Mouse (Mus musculus): ENCODE data around the gene Tap1. TPM values are rescaled to one million over a fixed set of nuclear protein-coding genes. Genes with fewer than 3 reads are reported as not detected.

Tap1 gene
- total and polyA plus RNA-seq, 3 experiments = 30.7 to 46.6 TPM; not detected in 1

- peak in 1 of 2 experiments; percentile 6; a peak in 1 of 4 replicates for TF ChIP-seq EP300 (IDR thresholded peaks at IDR 0.05; ENCODE audit: low read depth in 1 of 2, low read length in 2 of 2)
- TF ChIP-seq MAX (IDR thresholded peaks at IDR 0.05; ENCODE audit: low read length) = no peak; the same call in 1 of the 2 replicates
- TF ChIP-seq MAFK (IDR thresholded peaks at IDR 0.05; ENCODE audit: borderline replicate concordance, low read depth, low read length) = no peak
- no peak for TF ChIP-seq POLR2AphosphoS5 (IDR thresholded peaks at IDR 0.05; ENCODE audit: borderline replicate concordance, low read depth, low read length)
- TF ChIP-seq TAL1 (IDR thresholded peaks at IDR 0.05; ENCODE audit: low read length) = no peak
Measured at GRCm38 (mm10) chr17:34196941-34197894, 9.9 kb downstream of the Tap1 start, which contains the start of gene Psmb8 (continued).

- Histone ChIP-seq H3K79me2 (ENCODE audit: control insufficient read depth, insufficient read depth, low read length, poor library complexity) (peaks cover 15% of the 10 kb centered on the region), H3K36me3 (ENCODE audit: control insufficient read depth in 1 of 2, insufficient read depth in 2 of 2, low read length in 2 of 2) (peaks cover 0 to 5% of the 10 kb centered on the region in 2 experiments; a peak in 1 of 4 replicates), H3K27me3 (ENCODE audit: control insufficient read depth in 1 of 2, insufficient read depth in 2 of 2, low read length in 2 of 2) (no peaks in the 10 kb centered on the region), H3K4me3 (ENCODE audit: control insufficient read depth in 1 of 2, insufficient read depth in 1 of 2, low read depth in 2 of 2, low read length in 2 of 2) (peak overlapping the region; percentile 67 to 93), H3K9me3 (replicated peaks; ENCODE audit: insufficient read depth, low read length) (no peaks in the 10 kb centered on the region), H3K9ac (ENCODE audit: control insufficient read depth, low read depth, low read length, poor library complexity, severe bottlenecking) (peak overlapping the region; percentile 88), H3K4me1 (ENCODE audit: control insufficient read depth in 1 of 2, insufficient read depth in 2 of 2, low read length in 2 of 2) (peaks cover 11 to 14% of the 10 kb centered on the region in 2 experiments), H3K27ac (ENCODE audit: control insufficient read depth, low read depth, low read length) (peak overlapping the region; percentile 59)
- peak; percentile 81 for DNase-seq (ENCODE audit: low read depth, low spot score)
- TF ChIP-seq TBP (IDR thresholded peaks at IDR 0.05; ENCODE audit: low read depth, low read length) (0 out of 2 replicates have a peak, but pooled peaks have one; percentile 5), JUND (IDR thresholded peaks at IDR 0.05; ENCODE audit: low read depth, low read length) (no peak), TCF12 (IDR thresholded peaks at IDR 0.05; ENCODE audit: low read depth, low read length) (0 out of 2 replicates have a peak, but pooled peaks have one; percentile 8), KAT2A (conservative IDR thresholded peaks at IDR 0.05; ENCODE audit: low read depth, low read length) (no peak; the same call in 1 of the 2 replicates), E2F4 (IDR thresholded peaks at IDR 0.05; ENCODE audit: borderline replicate concordance, low read depth, low read length) (no peak), ELF1 (IDR thresholded peaks at IDR 0.05; ENCODE audit: low read depth, low read length) (no peak), GABPA (IDR thresholded peaks at IDR 0.05; ENCODE audit: low read depth, low read length) (no peak), POLR2A (IDR thresholded peaks at IDR 0.05; ENCODE audit: control insufficient read depth in 1 of 2, insufficient read depth in 1 of 2, low read depth in 1 of 2, low read length in 2 of 2, poor library complexity in 1 of 2) (0 out of 4 replicates have a peak, but pooled peaks of 1 of the 2 experiments have one; percentile 54), MAZ (IDR thresholded peaks at IDR 0.05; ENCODE audit: low read depth, low read length) (no peak), SIN3A (IDR thresholded peaks at IDR 0.05; ENCODE audit: low read length) (no peak), RCOR1 (IDR thresholded peaks at IDR 0.05; ENCODE audit: low read depth, low read length) (no peak), UBTF (IDR thresholded peaks at IDR 0.05; ENCODE audit: borderline replicate concordance, insufficient read depth, low read depth, low read length) (no peak), ZMIZ1 (IDR thresholded peaks at IDR 0.05; ENCODE audit: low read depth, low read length) (no peak), BHLHE40 (IDR thresholded peaks at IDR 0.05; ENCODE audit: borderline replicate concordance, low read depth, low read length) (no peak), CHD1 (IDR thresholded peaks at IDR 0.05; ENCODE audit: low read depth, low read length) (0 out of 2 replicates have a peak, but pooled peaks have one; percentile 66), MYB (IDR thresholded peaks at IDR 0.05; ENCODE audit: low read depth, low read length) (no peak), MEF2A (IDR thresholded peaks at IDR 0.05; ENCODE audit: extremely low read depth, insufficient replicate concordance, low read depth, low read length, poor library complexity, severe bottlenecking) (no peak), ZKSCAN1 (IDR thresholded peaks at IDR 0.05; ENCODE audit: low read depth, low read length) (no peak), HCFC1 (IDR thresholded peaks at IDR 0.05; ENCODE audit: low read depth, low read length) (no peak), EP300 (IDR thresholded peaks at IDR 0.05; ENCODE audit: low read depth in 1 of 2, low read length in 2 of 2) (no peak), ZC3H11A (IDR thresholded peaks at IDR 0.05; ENCODE audit: low read depth, low read length) (no peak), MXI1 (IDR thresholded peaks at IDR 0.05; ENCODE audit: low read depth, low read length) (peak; percentile 29; the same call in 1 of the 2 replicates), CHD2 (IDR thresholded peaks at IDR 0.05; ENCODE audit: low read length) (no peak), USF2 (IDR thresholded peaks at IDR 0.05; ENCODE audit: borderline replicate concordance in 1 of 2, insufficient read depth in 1 of 2, low read depth in 1 of 2, low read length in 2 of 2) (no peak), MAFK (IDR thresholded peaks at IDR 0.05; ENCODE audit: borderline replicate concordance, low read depth, low read length) (no peak), NELFE (IDR thresholded peaks at IDR 0.05; ENCODE audit: low read depth, low read length) (peak; percentile 20; the same call in 1 of the 2 replicates), SMC3 (IDR thresholded peaks at IDR 0.05; ENCODE audit: low read depth, low read length) (no peak), POLR2AphosphoS2 (IDR thresholded peaks at IDR 0.05; ENCODE audit: low read length) (no peak)
Measured at GRCm38 (mm10) chr17:34197904-34198520, 10.7 kb downstream of the Tap1 start.
